Mouse (Mus musculus) kidney, embryonic 16.5 days (tissue): ENCODE data around the gene Ccdc137. TPM values are rescaled to one million over a fixed set of nuclear protein-coding genes. Genes with fewer than 3 reads are reported as not detected.

Source experiments
- ATAC-seq: fragments of 200-750 bp; cut with Nextera tagmentation; 2 replicates; pipeline ENCODE4 v1.8.0; 2017; ENCODE audit warnings: moderate TSS enrichment; ENCODE audit not compliant: low FRiP score, low TSS enrichment
- H3K27ac ChIP-seq: fragments of 300-500 bp; sonication (generic); 2 replicates; pipeline ENCODE4 v1.5.1; 2014; ENCODE audit warnings: low read length
- H3K27me3 ChIP-seq: fragments of 300-500 bp; sonication (generic); 2 replicates; pipeline ENCODE4 v1.6.1; 2014; ENCODE audit warnings: low read length, control low read depth, mixed read lengths; ENCODE audit not compliant: insufficient read depth
- H3K36me3 ChIP-seq: fragments of 300-500 bp; sonication (generic); 2 replicates; pipeline ENCODE4 v1.6.1; 2014; ENCODE audit warnings: low read length, control low read depth, mixed read lengths; ENCODE audit not compliant: insufficient read depth
- H3K4me1 ChIP-seq: fragments of 300-500 bp; sonication (generic); 2 replicates; pipeline ENCODE4 v1.6.1; 2014; ENCODE audit warnings: low read length, control low read depth, mixed read lengths; ENCODE audit not compliant: insufficient read depth
- H3K4me2 ChIP-seq: fragments of 300-500 bp; sonication (generic); replicated peaks from 2 replicates; pipeline ENCODE4 v1.6.1; 2014; ENCODE audit warnings: low read depth, low read length
- H3K4me3 ChIP-seq: fragments of 300-500 bp; sonication (generic); 2 replicates; pipeline ENCODE4 v1.5.1; 2014; ENCODE audit warnings: mild to moderate bottlenecking, low read length
- H3K9ac ChIP-seq: fragments of 300-500 bp; sonication (generic); replicated peaks from 2 replicates; pipeline ENCODE4 v1.6.1; 2014; ENCODE audit warnings: low read length
- H3K9me3 ChIP-seq: fragments of 300-500 bp; sonication (generic); 2 replicates; pipeline ENCODE4 v1.6.1; 2016; ENCODE audit warnings: low read length, control low read depth
- WGBS: fragments of 180-500 bp; shearing (Covaris S2); extraction: QIAGEN DNeasy Blood & Tissue Kit; methylation state at CpG from one replicate; pipeline ENCODE4 v1.1.7; 2014; 5-methylcytosine and 5-hydroxymethylcytosine counted together
- polyA plus RNA-seq: library from polyadenylated mRNA; unstranded; fragments of >200 nt; fragmentation: Nextera tagmentation; extraction: Ambion mirVana; gene quantifications from 2 replicates; pipeline ENCODE4 v1.2.1, GENCODE M21; 2015

The Ccdc137 gene
- polyA plus RNA-seq, 1 experiment from 2014 or later, result 40.6 TPM

DNA sequence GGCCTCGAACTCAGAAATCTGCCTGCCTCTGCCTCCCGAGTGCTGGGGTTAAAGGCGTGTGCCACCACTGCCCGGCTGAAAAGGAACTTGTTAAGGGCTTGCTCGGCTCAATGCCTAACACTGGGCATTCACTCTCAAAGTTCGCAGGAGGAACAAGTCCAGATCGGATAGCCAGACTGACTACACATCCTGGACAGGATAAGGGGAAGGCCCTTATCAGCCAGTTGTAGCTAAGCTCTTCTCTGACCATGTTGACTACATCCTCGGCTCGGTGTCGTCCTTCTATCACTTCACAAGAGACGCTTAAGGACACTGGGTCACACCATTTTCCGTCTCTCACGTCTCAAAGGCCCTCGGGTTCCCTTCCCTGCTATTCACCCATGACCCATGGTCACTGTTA lies 545 bp upstream of the Ccdc137 start:
- 24% methylated on average over 14 of the region's 14 CpGs for WGBS
- no peaks in the 10 kb centered on the region for H3K27me3 ChIP-seq
- peaks cover 25% of the 10 kb centered on the region for H3K36me3 ChIP-seq
- H3K4me1 ChIP-seq, result peaks cover 13% of the 10 kb centered on the region
- peak overlapping the region; percentile 88 for H3K4me3 ChIP-seq
- peak overlapping the region; percentile 86 for H3K27ac ChIP-seq
- H3K9ac ChIP-seq, result peak overlapping the region; percentile 97
- no peaks in the 10 kb centered on the region for H3K9me3 ChIP-seq
- ATAC-seq, result peak; percentile 10; the same call in 1 of the 2 replicates
- H3K4me2 ChIP-seq, result peak overlapping the region; percentile 71

DNA sequence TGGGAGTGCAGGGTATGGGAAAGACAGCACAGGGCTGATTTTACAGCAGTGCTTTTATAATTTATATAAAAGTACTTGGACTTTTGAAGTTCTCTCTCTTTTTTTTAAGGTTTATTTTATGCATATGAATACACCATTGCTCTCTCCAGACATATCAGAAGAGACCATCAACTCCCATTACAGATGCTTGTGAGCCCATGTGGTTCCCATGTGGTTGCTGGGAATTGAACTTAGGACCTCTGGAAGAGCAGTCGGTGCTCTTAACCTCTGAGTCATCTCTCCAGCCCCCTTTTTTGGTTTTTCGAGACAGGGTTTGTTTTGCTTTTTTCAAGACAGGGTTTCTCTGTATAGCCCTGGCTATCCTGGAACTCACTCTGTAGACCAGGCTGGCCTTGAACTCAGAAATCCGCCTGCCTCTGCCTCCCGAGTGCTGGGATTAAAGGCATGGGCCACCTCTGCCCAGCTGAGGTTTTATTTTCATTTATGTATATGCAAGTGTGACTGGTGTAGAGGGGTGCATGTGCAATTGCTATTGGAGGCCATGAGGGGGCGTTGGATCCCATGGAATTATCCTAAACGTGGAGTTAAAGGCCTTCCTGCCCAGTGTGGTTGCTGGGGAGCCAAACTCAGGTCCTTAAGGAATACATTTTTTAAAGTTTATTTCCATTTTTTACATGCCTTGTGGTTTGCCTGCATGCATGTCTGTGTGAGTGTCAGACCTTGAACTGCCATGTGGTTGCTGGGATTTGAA lies 1.1 kb downstream of the Ccdc137 start:
- Histone ChIP-seq H3K4me3 (peak overlapping the region; percentile 88), H3K9me3 (no peaks in the 10 kb centered on the region), H3K4me2 (peak overlapping the region; percentile 71), H3K4me1 (peaks cover 13% of the 10 kb centered on the region), H3K27ac (peak overlapping the region; percentile 86; the same call in 1 of the 2 replicates), H3K36me3 (peaks cover 30% of the 10 kb centered on the region), H3K9ac (peak overlapping the region; percentile 97), H3K27me3 (no peaks in the 10 kb centered on the region)
- 68% methylated on average over 6 of the region's 6 CpGs for WGBS
- ATAC-seq, result no peak

GRCm38 (mm10) chr11:120463536-120463935 lies 5.6 kb downstream of the Ccdc137 start:
- Histone ChIP-seq H3K9ac (no peak overlapping the region), H3K9me3 (no peaks in the 10 kb centered on the region), H3K27me3 (no peaks in the 10 kb centered on the region), H3K4me1 (peaks cover 22% of the 10 kb centered on the region), H3K27ac (no peak overlapping the region), H3K4me2 (no peak overlapping the region), H3K4me3 (no peak overlapping the region), H3K36me3 (peaks cover 30% of the 10 kb centered on the region)
- no peak for ATAC-seq
- 92% methylated on average over 2 of the region's 2 CpGs for WGBS

DNA sequence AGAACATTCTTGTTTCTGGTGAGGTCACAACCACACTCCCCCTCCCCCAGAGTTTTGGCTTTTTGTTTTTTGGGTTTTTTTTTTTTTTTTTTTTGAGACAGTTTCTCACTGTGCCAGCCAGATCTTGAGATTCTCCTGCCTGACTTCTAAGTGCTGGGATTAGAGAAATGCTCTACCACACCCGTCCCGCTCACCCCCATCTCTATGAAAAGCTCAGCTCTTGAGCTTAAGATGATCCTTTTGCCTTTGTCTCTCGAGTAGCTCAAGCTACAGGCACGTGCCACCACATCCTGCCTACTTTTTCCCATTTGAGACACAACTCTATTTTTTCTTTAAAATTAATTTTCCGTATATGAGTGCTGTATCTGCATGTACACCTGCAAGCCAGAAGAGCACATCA lies 6.5 kb downstream of the Ccdc137 start:
- 86% methylated on average over 5 of the region's 5 CpGs for WGBS
- Histone ChIP-seq H3K4me3 (no peak overlapping the region), H3K27me3 (no peaks in the 10 kb centered on the region), H3K9ac (no peak overlapping the region), H3K4me2 (no peak overlapping the region), H3K9me3 (no peaks in the 10 kb centered on the region), H3K36me3 (peaks cover 32% of the 10 kb centered on the region), H3K27ac (no peak overlapping the region), H3K4me1 (peaks cover 19% of the 10 kb centered on the region)
- ATAC-seq, result no peak

- H3K4me3 ChIP-seq, result no peak overlapping the region
- no peaks in the 10 kb centered on the region for H3K9me3 ChIP-seq
- H3K4me1 ChIP-seq, result peaks cover 19% of the 10 kb centered on the region
- 80% methylated on average over 4 of the region's 4 CpGs for WGBS
- no peak overlapping the region for H3K4me2 ChIP-seq
- no peak overlapping the region for H3K9ac ChIP-seq
- peaks cover 35% of the 10 kb centered on the region for H3K36me3 ChIP-seq
- H3K27ac ChIP-seq, result no peak overlapping the region
- H3K27me3 ChIP-seq, result no peaks in the 10 kb centered on the region
- no peak for ATAC-seq
These were observed 7.6 kb downstream of the Ccdc137 start for GRCm38 (mm10) chr11:120465521-120465920.

DNA sequence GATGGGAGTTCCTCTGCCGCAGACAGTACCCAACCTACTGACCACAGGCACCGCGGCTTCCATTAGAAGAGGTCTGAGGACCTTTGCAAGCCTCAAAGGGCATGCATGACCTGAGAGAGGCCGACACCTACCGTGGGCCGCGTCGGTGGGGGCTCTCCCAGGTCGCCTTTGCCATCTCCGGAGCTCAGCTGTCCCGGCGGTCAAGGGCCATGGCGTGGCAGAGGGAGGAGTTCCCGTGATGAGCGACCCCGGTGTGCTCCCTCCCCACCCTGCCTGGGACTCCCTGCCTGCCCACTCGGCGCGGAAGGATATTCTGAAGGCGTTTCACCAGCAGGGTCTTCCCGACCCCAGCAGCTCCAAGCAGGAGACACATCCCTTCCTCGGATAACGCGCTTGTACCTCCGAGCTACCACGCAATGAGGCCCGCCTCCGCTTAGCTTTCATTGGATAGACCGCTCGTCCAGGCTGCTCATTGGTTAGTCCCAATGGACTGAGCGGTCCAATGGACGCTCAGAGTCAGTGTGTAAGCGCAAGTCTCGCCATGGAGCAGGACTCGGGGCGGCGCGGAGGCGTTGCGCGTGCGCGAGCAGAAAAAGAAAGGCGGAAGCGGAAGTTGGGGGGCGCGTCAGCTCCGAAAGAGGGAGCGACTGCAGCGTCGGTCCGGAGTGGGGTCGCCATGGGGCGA lies 9.3 kb downstream of the Ccdc137 start, which contains the start of gene Arl16:
Arl16 (minus strand) TSS at position 557 of the 685 bp plus-strand sequence.
- Histone ChIP-seq H3K27ac (peak within 1 kb of the TSS; percentile 76), H3K4me1 (peaks cover 19% of the 10 kb centered on the region), H3K27me3 (no peaks in the 10 kb centered on the region), H3K36me3 (peaks cover 32% of the 10 kb centered on the region), H3K4me3 (peak within 1 kb of the TSS; percentile 94), H3K4me2 (peak within 1 kb of the TSS; percentile 79), H3K9ac (peak within 1 kb of the TSS; percentile 89), H3K9me3 (no peaks in the 10 kb centered on the region)
- WGBS, result under 1% methylated on average over 54 of the region's 54 CpGs
- peak; percentile 100 for ATAC-seq

DNA sequence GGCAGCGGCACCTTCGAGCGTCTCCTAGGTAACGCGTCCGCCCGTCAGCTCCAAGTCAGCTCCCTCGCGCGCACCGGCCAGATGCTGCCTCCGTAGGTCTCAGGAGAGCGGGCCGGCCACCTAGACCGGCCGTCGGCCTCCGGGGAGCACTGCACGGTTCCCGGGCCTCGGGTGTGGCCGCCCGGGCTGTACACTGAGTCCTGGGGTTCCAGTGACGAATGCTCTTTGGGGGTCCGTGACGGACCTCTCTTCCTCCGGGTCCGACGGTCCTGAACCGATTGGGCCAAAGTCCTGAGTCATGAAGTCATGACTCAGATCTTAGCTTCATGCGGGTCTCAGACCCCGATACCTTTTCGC lies 9.8 kb downstream of the Ccdc137 start:
- Histone ChIP-seq H3K27ac (peak overlapping the region; percentile 41; the same call in 1 of the 2 replicates), H3K36me3 (peaks cover 34% of the 10 kb centered on the region), H3K9me3 (no peaks in the 10 kb centered on the region), H3K4me2 (peak overlapping the region; percentile 79), H3K9ac (peak overlapping the region; percentile 89), H3K4me3 (peak overlapping the region; percentile 94), H3K4me1 (peaks cover 19% of the 10 kb centered on the region), H3K27me3 (no peaks in the 10 kb centered on the region)
- ATAC-seq, result peak; percentile 64
- WGBS, result 0% methylated on average over 33 of the region's 33 CpGs

DNA sequence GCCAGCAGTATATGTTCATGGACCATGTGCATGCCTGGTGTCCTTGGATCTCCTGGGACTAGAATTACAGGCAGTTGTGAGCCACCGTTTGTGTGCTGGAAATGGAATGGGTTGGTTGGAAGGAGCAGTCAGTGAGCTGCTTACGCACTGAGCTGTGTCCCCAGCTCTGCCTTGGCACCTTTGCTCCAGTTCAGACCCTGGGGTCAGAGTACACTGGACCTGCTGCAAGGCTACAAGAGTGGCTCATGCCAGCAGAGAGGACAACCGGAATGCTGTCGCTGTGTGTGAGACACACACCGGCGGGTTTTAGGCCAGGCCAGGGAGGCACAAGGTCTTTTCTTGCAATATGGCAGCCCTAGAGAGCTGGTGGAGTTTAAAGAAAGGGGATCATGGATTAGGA lies 14.1 kb downstream of the Ccdc137 start:
- Histone ChIP-seq H3K36me3 (peaks cover 62% of the 10 kb centered on the region), H3K4me1 (peaks cover 9% of the 10 kb centered on the region), H3K27me3 (no peaks in the 10 kb centered on the region), H3K4me2 (no peak overlapping the region), H3K9ac (no peak overlapping the region), H3K9me3 (no peaks in the 10 kb centered on the region), H3K4me3 (no peak overlapping the region), H3K27ac (no peak overlapping the region)
- WGBS, result 96% methylated on average over 6 of the region's 6 CpGs
- ATAC-seq, result no peak

DNA sequence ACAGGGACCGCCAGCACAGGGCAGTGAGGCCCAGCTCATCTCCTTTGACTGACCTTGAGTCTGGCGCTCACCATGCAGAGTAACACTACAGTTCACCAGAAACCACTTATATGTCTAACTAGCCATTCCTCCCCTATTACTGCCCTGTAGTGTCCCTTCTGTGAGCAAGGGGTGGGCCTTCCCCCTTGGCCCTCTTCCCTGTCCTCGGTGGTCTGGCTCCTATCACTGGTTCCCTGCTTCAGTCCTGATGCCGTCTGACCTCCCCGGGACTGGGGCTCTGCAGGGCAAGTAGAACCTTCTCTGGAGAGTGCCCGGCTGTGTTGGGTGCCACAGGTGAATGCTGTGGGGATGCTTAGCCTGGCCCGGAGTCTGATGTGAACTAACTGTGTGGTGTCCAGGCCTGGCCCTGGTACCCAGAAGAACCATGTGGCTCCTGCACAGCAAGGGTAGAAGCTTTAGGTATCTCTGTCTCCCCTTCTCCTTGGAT lies 25.6 kb downstream of the Ccdc137 start:
- Histone ChIP-seq H3K9ac (peak overlapping the region; percentile 93), H3K27ac (peak overlapping the region; percentile 81), H3K36me3 (peaks cover 57% of the 10 kb centered on the region)

More for the DNA sequence above, 25.6 kb downstream of the Ccdc137 start:
- no peak for ATAC-seq
- no peaks in the 10 kb centered on the region for H3K9me3 ChIP-seq
- H3K4me2 ChIP-seq, result peak overlapping the region; percentile 92
- peak overlapping the region; percentile 96; the same call in 1 of the 2 replicates for H3K4me3 ChIP-seq
- H3K4me1 ChIP-seq, result peaks cover 17% of the 10 kb centered on the region
- 90% methylated on average over 7 of the region's 7 CpGs for WGBS
- no peaks in the 10 kb centered on the region for H3K27me3 ChIP-seq
